12 mouse cellular contexts compared by ENCODE assay signal in genomic region chr10:120791438-120791837, GRCm38 (mm10).
A peak's percentile ranks its signal among the peaks of the same experiment; 100 is the strongest.
DNase-seq lines count a peak whose midpoint lies in the region.
"Had no signal": no experiment of that assay in that cellular context is flagged by ENCODE, and none has a peak within 500 bp of the region (broad histone marks: within the 10 kb centered on the region; RNA-seq: fewer than 3 reads in every experiment).

No protein-coding gene starts in this region.

- peak; percentile 47 for DNase-seq in adrenal gland, adult 2 months
- no peak for DNase-seq in adrenal gland, adult 18-20 months (ENCODE audit: low spot score in 2 of 2)
- DNase-seq in ovary, adult 18-20 months (ENCODE audit: low spot score), result peak; percentile 11
- DNase-seq in ovary, postnatal 10 days (ENCODE audit: low spot score), result no peak
- DNase-seq in adrenal gland, postnatal 14 days, result peak; percentile 51
- DNase-seq in cerebellum, postnatal 10 days, result no peak
- no peak for DNase-seq in urinary bladder, postnatal 25 days (ENCODE audit: low spot score)
- DNase-seq: cerebellum, adult 2 months; cerebellum, postnatal 14 days; embryo, embryonic 11 days; heart, postnatal 4 days; kidney, adult 11 months had no signal

Comparison
In these comparisons a context has a peak if more than half of its experiments do, and no peak if none do; other contexts are left out.
1. DNase-seq: peak in adrenal gland, adult 2 months (single experiment), ovary, adult 18-20 months (single experiment) and adrenal gland, postnatal 14 days (single experiment); none in adrenal gland, adult 18-20 months (0 of 2), ovary, postnatal 10 days (single experiment), cerebellum, postnatal 10 days (0 of 2) and urinary bladder, postnatal 25 days (single experiment).